Mouse (Mus musculus): Measurements from ENCODE around the gene Nlrp5. TPM values are rescaled to one million over a fixed set of nuclear protein-coding genes. Genes with fewer than 3 reads are reported as not detected.
"Not testable (repeated sequence)": the region's sequence is repeated elsewhere in the genome, so short reads cannot be mapped to it uniquely, and the experiment has no call there.

The Nlrp5 gene
- not detected for total RNA-seq (2021)
- long read RNA-seq, experiment 1 = 0 reads
- long read RNA-seq, experiment 2 = 0 reads

DNA sequence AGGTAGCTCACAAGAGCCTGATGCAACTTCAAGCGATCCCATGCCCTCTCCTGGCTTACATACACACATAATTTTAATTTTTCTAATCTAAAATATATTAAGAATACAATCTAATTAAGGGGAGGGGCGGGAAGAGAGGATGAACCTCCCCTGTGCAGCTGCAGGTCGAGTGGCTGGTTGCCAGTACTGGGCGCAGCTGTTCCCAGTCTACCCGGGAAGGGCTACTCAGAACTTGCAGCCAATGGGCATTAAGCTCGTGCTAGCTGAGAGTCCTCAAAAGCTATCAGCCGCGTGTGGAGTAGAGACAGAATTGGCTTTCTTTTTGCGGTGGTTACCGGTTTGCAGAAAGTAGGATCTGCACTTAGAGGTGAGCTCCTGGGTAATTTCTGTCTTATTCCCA lies at the start of gene Nlrp5:
Nlrp5 (plus strand) TSS at position 301 of the 400 bp plus-strand sequence.
- DNase-seq (ENCODE audit: low spot score in 2 of 2) = no peak

GRCm38 (mm10) chr7:23358311-23358710 lies 27.4 kb upstream of the Nlrp5 start:
- not testable (repeated sequence) for DNase-seq (ENCODE audit: low spot score in 2 of 2)

DNA sequence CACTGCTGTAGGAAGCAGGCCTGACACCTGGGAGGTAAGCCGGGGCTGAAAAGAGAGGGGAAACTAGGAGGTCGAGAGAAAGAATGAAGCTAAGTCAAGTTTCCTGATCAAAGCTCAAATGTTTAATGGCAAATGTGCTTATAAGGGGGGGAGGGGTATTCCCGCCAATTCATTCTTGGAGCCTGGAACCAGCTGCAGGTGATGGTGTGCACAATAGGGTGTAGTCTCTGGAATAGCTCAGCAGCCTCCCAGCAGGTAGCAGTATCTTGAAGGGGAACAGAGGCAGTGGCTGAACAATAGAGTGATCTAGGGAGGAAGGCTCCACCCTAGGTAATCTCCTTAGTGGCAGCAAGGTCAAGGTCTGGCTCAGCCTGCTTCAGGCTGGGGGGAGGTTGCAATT lies 84.5 kb downstream of the Nlrp5 start:
- not testable (repeated sequence) for DNase-seq (ENCODE audit: low spot score in 2 of 2)

GRCm38 (mm10) chr7:23470832-23471231 lies 85.1 kb downstream of the Nlrp5 start:
- DNase-seq (ENCODE audit: low spot score in 2 of 2) = not testable (repeated sequence)

GRCm38 (mm10) chr7:23472886-23473285 lies 87.2 kb downstream of the Nlrp5 start:
- not testable (repeated sequence) for DNase-seq (ENCODE audit: low spot score in 2 of 2)

Small RNA genes lying within 50 kb of the gene (microRNA-seq; reads per million reads assigned to microRNA genes)
- gene Gm25196 (ENCODE audit: borderline number of aligned reads in 2 of 2) = 0 reads per million in 2 experiments

Other genes with a start within 250 kb of the Nlrp5 start
- not detected for gene Gm10662, start 241.4 kb upstream of the Nlrp5 start, total RNA-seq (2021)
- gene Vmn1r165, start 168.6 kb upstream of the Nlrp5 start, total RNA-seq (2021) = not detected
- not detected for gene Vmn1r166, start 134.2 kb upstream of the Nlrp5 start, total RNA-seq (2021)
- gene Gm6902, start 107.0 kb upstream of the Nlrp5 start, total RNA-seq (2021) = not detected
- gene Nlrp4e, start 84.7 kb upstream of the Nlrp5 start, total RNA-seq (2021) = not detected
- not detected for gene Vmn1r167, start 121.3 kb downstream of the Nlrp5 start, total RNA-seq (2021)
- gene Vmn1r168, start 153.8 kb downstream of the Nlrp5 start, total RNA-seq (2021) = not detected
- gene Vmn1r169, start 189.6 kb downstream of the Nlrp5 start, total RNA-seq (2021) = not detected
- gene Vmn1r170, start 220.3 kb downstream of the Nlrp5 start, total RNA-seq (2021) = not detected
- not detected for gene Vmn1r171, start 244.8 kb downstream of the Nlrp5 start, total RNA-seq (2021)

Data from adrenal gland, adult 18-20 months (tissue).